Mouse (Mus musculus) cerebral cortex, adult 2 months (tissue): ENCODE results near the gene Slc9a3r2.

Experiments
- WGBS: fragments of 180-500 bp; shearing (Covaris S2); methylation state at CpG from one replicate; pipeline ENCODE4 v1.1.7; 2018; 5-methylcytosine and 5-hydroxymethylcytosine counted together

The Slc9a3r2 gene

GRCm38 (mm10) chr17:24650070-24650616 lies at the start of gene Slc9a3r2:
Gene Slc9a3r2 (minus strand): TSS chr17:24650327.
- WGBS: 1% methylated on average over 41 of the region's 41 CpGs

- 92% methylated on average over 2 of the region's 2 CpGs for WGBS
These were observed 49.3 kb upstream of the Slc9a3r2 start for GRCm38 (mm10) chr17:24699473-24699872.

GRCm38 (mm10) chr17:24698715-24699114 lies 48.6 kb upstream of the Slc9a3r2 start:
- WGBS: 75% methylated on average over 9 of the region's 9 CpGs

- 15% methylated on average over 5 of the region's 5 CpGs for WGBS
These were observed 47.9 kb upstream of the Slc9a3r2 start for GRCm38 (mm10) chr17:24697985-24698384.

GRCm38 (mm10) chr17:24696011-24696697 lies 46.0 kb upstream of the Slc9a3r2 start, which contains the start of the genes Gfer and Noxo1:
Gene Gfer (minus strand): TSS chr17:24696156.
Gene Noxo1 (plus strand): TSS chr17:24696234.
- under 1% methylated on average over 74 of the region's 76 CpGs for WGBS

GRCm38 (mm10) chr17:24695326-24696010 lies 45.3 kb upstream of the Slc9a3r2 start:
- WGBS: 8% methylated on average over 51 of the region's 51 CpGs

GRCm38 (mm10) chr17:24692385-24692784 lies 42.3 kb upstream of the Slc9a3r2 start:
- WGBS: 86% methylated on average over 5 of the region's 5 CpGs

GRCm38 (mm10) chr17:24689251-24690081 lies 39.3 kb upstream of the Slc9a3r2 start, which contains the start of gene Syngr3:
Gene Syngr3 (minus strand): TSS chr17:24689955.
- 1% methylated on average over 55 of the region's 55 CpGs for WGBS

GRCm38 (mm10) chr17:24687599-24687998 lies 37.5 kb upstream of the Slc9a3r2 start:
- 22% methylated on average over 23 of the region's 23 CpGs for WGBS

GRCm38 (mm10) chr17:24687146-24687595 lies 37.0 kb upstream of the Slc9a3r2 start:
- 7% methylated on average over 25 of the region's 25 CpGs for WGBS

GRCm38 (mm10) chr17:24686514-24686913 lies 36.4 kb upstream of the Slc9a3r2 start:
- 43% methylated on average over 16 of the region's 16 CpGs for WGBS

GRCm38 (mm10) chr17:24677500-24678080 lies 27.5 kb upstream of the Slc9a3r2 start:
- WGBS: 95% methylated on average over 24 of the region's 24 CpGs

- 89% methylated on average over 5 of the region's 5 CpGs for WGBS
These were observed 26.8 kb upstream of the Slc9a3r2 start for GRCm38 (mm10) chr17:24676877-24677276.

- 50% methylated on average over 2 of the region's 2 CpGs for WGBS
These were observed 26.1 kb upstream of the Slc9a3r2 start for GRCm38 (mm10) chr17:24676187-24676586.

GRCm38 (mm10) chr17:24674277-24674676 lies 24.1 kb upstream of the Slc9a3r2 start:
- whole genome bisulfite sequencing: 31% methylated on average over 7 of the region's 7 CpGs

GRCm38 (mm10) chr17:24672141-24672540 lies 22.0 kb upstream of the Slc9a3r2 start:
- WGBS: 27% methylated on average over 5 of the region's 5 CpGs

- whole genome bisulfite sequencing: 73% methylated on average over 5 of the region's 5 CpGs
These were observed 21.2 kb upstream of the Slc9a3r2 start for GRCm38 (mm10) chr17:24671346-24671745.

GRCm38 (mm10) chr17:24670246-24670844 lies 20.2 kb upstream of the Slc9a3r2 start:
- 5% methylated on average over 8 of the region's 8 CpGs for WGBS

- under 1% methylated on average over 80 of the region's 80 CpGs for WGBS
These were observed 19.6 kb upstream of the Slc9a3r2 start, which contains the start of gene Zfp598 for GRCm38 (mm10) chr17:24669545-24670245. Gene Zfp598 (plus strand): TSS chr17:24669687.

- 7% methylated on average over 15 of the region's 15 CpGs for WGBS
These were observed 19.1 kb upstream of the Slc9a3r2 start for GRCm38 (mm10) chr17:24669214-24669544.
